Mouse (Mus musculus) forebrain, embryonic 15.5 days (tissue): ENCODE data around the gene Zbtb17. TPM values are rescaled to one million over a fixed set of nuclear protein-coding genes. Genes with fewer than 3 reads are reported as not detected.

Experiments
- ATAC-seq: fragments of 200-750 bp; cut with Nextera tagmentation; replicated peaks from 2 replicates; pipeline ENCODE4 v1.8.0; 2017; ENCODE audit warnings: mild to moderate bottlenecking, moderate TSS enrichment, moderate library complexity
- H3K27ac ChIP-seq: fragments of 300-500 bp; sonication (generic); replicated peaks from 2 replicates; pipeline ENCODE4 v1.5.1; 2015; ENCODE audit warnings: mild to moderate bottlenecking, inconsistent platforms
- H3K27me3 ChIP-seq: fragments of 300-500 bp; sonication (generic); 2 replicates; pipeline ENCODE4 v1.6.1; 2015; ENCODE audit warnings: inconsistent platforms
- H3K36me3 ChIP-seq: fragments of 300-500 bp; sonication (generic); 2 replicates; pipeline ENCODE4 v1.6.1; 2015; ENCODE audit warnings: mild to moderate bottlenecking, inconsistent platforms
- H3K4me1 ChIP-seq: fragments of 300-500 bp; sonication (generic); 2 replicates; pipeline ENCODE4 v1.6.1; 2015; ENCODE audit warnings: inconsistent platforms
- H3K4me2 ChIP-seq: fragments of 300-500 bp; sonication (generic); replicated peaks from 2 replicates; pipeline ENCODE4 v1.6.1; 2015; ENCODE audit warnings: mild to moderate bottlenecking, inconsistent platforms
- H3K4me3 ChIP-seq: fragments of 300-500 bp; sonication (generic); 2 replicates; pipeline ENCODE4 v1.5.1; 2015; ENCODE audit warnings: mild to moderate bottlenecking, inconsistent platforms
- H3K9ac ChIP-seq: fragments of 300-500 bp; sonication (generic); replicated peaks from 2 replicates; pipeline ENCODE4 v1.6.1; 2015; ENCODE audit warnings: mild to moderate bottlenecking, inconsistent platforms
- H3K9me3 ChIP-seq: fragments of 300-500 bp; sonication (generic); 2 replicates; pipeline ENCODE4 v1.6.1; 2016; ENCODE audit warnings: inconsistent platforms
- WGBS: fragments of 180-500 bp; shearing (Covaris S2); methylation state at CpG from one replicate; pipeline ENCODE4 v1.1.7; 2015; ENCODE audit warnings: mixed read lengths; 5-methylcytosine and 5-hydroxymethylcytosine counted together
- polyA plus RNA-seq: library from polyadenylated mRNA; unstranded; fragments of >200 nt; fragmentation: Nextera tagmentation; extraction: Ambion mirVana; gene quantifications from 2 replicates; pipeline ENCODE4 v1.2.1, GENCODE M21; 2015

The Zbtb17 gene
- polyA plus RNA-seq, 1 experiment from 2014 or later, result 61.8 TPM

DNA sequence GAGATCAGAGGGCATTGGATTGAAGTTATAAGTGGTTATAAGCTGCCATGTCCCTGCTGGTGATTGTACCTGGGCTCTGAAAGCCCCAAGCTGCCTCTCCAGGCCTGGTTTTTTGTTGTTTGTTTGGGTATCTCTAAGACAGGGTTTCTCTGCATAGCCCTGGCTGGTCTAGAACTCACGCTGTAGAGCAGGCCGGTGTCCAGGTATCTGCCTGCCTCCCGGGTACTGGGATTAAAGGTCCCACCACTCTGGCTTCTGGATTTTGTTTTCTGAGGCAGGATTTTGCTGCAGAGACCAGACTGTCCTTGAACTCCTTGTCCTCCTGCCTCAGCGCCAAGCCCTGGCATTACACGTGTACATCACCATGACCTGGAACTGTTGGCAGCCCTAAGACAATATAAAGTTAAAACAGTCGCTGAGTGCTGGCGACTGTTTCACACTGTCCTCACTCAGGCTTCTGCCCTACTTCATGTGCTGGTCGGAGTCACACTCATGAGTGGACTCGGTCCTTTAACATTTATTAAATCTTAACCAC is 7.5 kb downstream of the Zbtb17 start:
- no peak for ATAC-seq
- Histone ChIP-seq H3K4me2 (no peak overlapping the region), H3K27me3 (no peaks in the 10 kb centered on the region), H3K4me1 (0 out of 2 replicates have a peak, but pooled peaks cover 4% of the 10 kb centered on the region), H3K9ac (no peak overlapping the region), H3K4me3 (no peak overlapping the region), H3K27ac (no peak overlapping the region), H3K36me3 (peaks cover 57% of the 10 kb centered on the region), H3K9me3 (no peaks in the 10 kb centered on the region)
- WGBS, result 93% methylated on average over 9 of the region's 9 CpGs

DNA sequence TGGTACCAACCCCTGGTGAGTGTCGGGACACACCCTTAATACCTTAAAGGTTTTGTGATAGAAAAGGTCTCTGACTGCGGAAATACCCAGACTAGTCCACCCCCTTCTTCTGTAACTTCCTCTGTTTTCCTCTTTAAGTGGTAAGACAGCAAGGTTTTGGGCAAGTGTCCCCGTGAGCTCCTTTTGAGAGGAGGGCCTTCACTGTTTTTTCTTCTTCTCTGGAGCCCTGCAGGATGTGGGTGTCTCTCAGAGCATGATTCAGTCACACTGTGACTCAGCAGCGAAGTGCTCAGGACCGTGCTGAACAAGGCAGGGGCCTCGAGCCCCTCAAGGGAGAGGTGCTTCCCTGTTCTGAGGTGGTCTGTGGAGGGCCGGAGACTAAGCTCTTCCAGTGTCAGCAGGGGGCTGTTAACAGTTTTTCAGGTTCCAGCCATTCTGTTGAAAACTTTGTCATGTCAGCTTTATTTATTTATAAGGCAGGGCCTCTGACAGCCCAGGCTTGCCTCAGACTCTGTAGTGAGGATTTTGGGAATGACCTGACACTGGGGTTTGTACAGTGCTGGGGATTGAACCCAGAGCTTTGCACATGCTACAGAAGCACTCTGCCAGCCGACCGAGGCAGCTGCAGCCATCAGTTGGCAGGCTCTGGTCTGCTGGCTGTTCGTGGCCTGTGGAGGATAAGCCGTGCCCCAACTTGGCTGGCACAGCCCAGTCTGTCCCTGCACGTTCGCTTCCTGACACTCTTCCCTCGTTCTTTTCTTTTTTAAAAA is 10.3 kb downstream of the Zbtb17 start:
- Histone ChIP-seq H3K27ac (no peak overlapping the region), H3K9me3 (no peaks in the 10 kb centered on the region), H3K4me2 (no peak overlapping the region), H3K4me1 (peaks cover 17% of the 10 kb centered on the region), H3K36me3 (peaks cover 31% of the 10 kb centered on the region), H3K27me3 (no peaks in the 10 kb centered on the region), H3K9ac (no peak overlapping the region), H3K4me3 (no peak overlapping the region)
- no peak for ATAC-seq
- 76% methylated on average over 14 of the region's 14 CpGs for WGBS

DNA sequence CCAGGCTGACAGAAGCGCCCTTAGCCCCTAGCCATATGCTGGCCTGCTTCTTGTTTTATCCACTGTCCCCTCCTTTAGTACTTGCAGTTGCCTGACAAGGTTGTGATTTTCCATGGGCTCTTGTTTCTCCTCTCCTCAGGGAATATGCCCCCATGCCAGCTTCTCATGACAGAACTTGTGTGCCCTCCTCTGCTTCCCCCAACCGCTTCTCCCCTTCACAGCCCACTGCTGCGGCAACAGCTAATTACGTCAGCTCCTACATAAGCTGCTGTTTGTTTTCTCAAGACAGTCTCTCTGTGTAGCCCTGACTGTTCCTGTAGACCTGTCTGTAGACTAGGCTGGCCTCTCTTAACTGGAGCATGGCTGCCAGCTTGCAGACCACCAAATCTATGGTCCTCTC is 11.1 kb downstream of the Zbtb17 start:
- WGBS, result 72% methylated on average over 4 of the region's 4 CpGs
- H3K4me3 ChIP-seq, result no peak overlapping the region
- no peaks in the 10 kb centered on the region for H3K27me3 ChIP-seq
- no peaks in the 10 kb centered on the region for H3K9me3 ChIP-seq
- peaks cover 25% of the 10 kb centered on the region for H3K36me3 ChIP-seq
- no peak for ATAC-seq
- peaks cover 17% of the 10 kb centered on the region for H3K4me1 ChIP-seq
- H3K4me2 ChIP-seq, result no peak overlapping the region
- no peak overlapping the region for H3K9ac ChIP-seq
- no peak overlapping the region for H3K27ac ChIP-seq

DNA sequence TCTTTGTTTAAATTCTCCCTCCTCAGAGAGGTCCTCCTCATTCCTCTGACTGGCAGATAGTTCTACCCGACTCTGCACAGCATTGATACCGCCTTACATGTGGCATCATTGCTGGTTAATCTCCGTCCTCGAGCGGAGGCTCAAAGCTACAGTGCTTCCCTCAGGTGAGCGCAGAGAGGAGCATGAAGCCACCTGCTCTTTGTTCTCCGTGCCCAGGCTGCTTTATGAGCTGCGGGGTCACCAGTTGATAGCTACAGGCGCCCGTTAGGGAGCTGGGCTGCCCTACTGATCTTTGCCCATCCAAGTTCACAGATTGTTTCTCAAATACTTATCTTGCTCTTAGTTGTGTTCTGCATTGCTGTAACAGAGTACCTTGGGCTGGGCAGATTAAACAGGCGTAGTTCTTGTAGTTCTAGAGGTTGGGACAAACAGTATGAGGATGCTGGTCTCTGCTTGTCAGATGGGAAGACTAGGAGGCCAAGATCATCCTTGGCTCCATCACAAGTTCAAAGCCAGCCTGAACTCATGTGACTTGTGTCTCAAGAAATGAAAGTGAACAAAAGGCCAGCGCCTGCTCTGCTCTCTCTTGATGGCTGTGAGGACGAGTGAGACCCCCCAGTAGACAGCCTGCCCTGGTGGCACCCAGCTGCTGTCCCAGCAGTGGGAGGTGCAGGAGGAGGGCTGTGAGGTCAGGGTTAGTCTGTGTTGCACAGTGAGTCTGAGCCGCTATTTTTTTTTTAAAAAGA is 11.9 kb downstream of the Zbtb17 start:
- ATAC-seq, result no peak
- Histone ChIP-seq H3K4me1 (peaks cover 17% of the 10 kb centered on the region), H3K9me3 (no peaks in the 10 kb centered on the region), H3K27me3 (no peaks in the 10 kb centered on the region), H3K27ac (no peak overlapping the region), H3K4me3 (no peak overlapping the region), H3K36me3 (peaks cover 19% of the 10 kb centered on the region), H3K9ac (no peak overlapping the region), H3K4me2 (no peak overlapping the region)
- WGBS, result 91% methylated on average over 14 of the region's 14 CpGs

DNA sequence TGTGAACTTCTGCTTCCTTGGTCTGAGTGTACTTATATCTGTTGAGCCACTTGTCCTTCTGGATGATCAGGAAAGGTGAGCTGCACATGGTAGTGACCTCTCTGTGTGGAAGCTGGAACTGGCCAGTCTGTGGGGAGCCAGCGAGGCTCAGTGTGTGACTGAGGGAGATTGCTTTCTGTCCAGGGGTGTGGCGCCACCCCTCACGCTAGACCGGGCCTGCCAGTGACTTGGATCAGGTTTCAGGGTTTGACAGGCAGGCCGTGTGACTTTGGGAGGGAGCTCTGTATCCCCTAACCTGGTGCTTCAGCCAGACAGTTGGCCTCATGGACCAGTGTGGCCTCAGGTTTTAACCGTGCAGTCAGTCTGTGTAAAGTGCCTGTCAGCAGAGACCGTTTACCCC is 13.8 kb downstream of the Zbtb17 start:
- no peak overlapping the region; the same call in 1 of the 2 replicates for H3K9ac ChIP-seq
- H3K4me2 ChIP-seq, result no peak overlapping the region
- 6% methylated on average over 7 of the region's 7 CpGs for WGBS
- H3K27me3 ChIP-seq, result no peaks in the 10 kb centered on the region
- H3K36me3 ChIP-seq, result peaks cover 16% of the 10 kb centered on the region
- no peak overlapping the region for H3K27ac ChIP-seq
- H3K9me3 ChIP-seq, result no peaks in the 10 kb centered on the region
- H3K4me3 ChIP-seq, result no peak overlapping the region
- ATAC-seq, result no peak
- peaks cover 17% of the 10 kb centered on the region for H3K4me1 ChIP-seq

DNA sequence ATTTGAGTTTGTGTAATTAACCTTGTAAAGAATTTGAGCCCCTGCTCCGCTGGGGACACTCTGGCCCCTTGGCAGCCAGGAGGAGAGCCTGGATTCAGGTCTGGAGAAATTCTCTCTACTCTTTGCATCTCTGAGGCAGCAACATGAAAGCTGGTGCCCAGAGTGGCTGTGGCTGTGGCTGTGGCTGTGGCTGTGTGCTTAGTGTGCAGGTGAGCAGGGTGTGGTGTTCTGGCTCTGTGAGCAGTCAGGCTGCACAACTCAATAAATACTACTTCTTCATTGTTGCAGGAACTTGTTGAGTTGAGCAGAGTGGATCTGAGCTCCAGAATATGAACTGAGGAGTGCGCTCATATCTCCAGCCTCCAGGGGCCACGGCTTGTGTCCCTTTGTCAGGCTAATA is 14.4 kb downstream of the Zbtb17 start:
- H3K27ac ChIP-seq, result no peak overlapping the region

DNA sequence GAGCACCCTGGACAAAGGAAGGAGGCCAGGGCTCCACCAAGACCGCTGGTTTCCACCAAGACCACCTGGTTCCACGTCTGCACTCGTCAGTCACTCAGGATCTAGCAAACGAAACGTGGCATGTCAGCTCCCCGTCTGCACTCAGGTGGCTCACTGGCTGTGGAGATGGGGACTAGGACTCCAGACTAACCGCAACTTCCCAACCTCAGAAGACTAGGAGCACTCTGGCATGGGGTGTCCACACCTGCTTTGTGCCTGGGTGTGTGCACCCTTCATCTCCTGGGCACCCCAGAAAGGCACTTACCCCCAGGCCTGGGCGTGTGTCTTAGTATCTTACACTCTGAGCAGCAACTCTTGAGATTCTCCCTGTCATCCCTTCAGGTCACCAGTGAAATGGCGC is 15.3 kb downstream of the Zbtb17 start:
- no peak for ATAC-seq
- WGBS, result 93% methylated on average over 9 of the region's 9 CpGs
- Histone ChIP-seq H3K9ac (no peak overlapping the region), H3K4me2 (no peak overlapping the region), H3K9me3 (no peaks in the 10 kb centered on the region), H3K4me1 (peaks cover 17% of the 10 kb centered on the region), H3K27ac (no peak overlapping the region), H3K4me3 (no peak overlapping the region), H3K27me3 (no peaks in the 10 kb centered on the region), H3K36me3 (peaks cover 29% of the 10 kb centered on the region)

More for the DNA sequence above, 14.4 kb downstream of the Zbtb17 start:
- no peak for ATAC-seq
- H3K4me3 ChIP-seq, result no peak overlapping the region
- no peaks in the 10 kb centered on the region for H3K27me3 ChIP-seq
- H3K4me1 ChIP-seq, result peaks cover 17% of the 10 kb centered on the region
- H3K9ac ChIP-seq, result no peak overlapping the region
- 59% methylated on average over 3 of the region's 3 CpGs for WGBS
- H3K4me2 ChIP-seq, result no peak overlapping the region
- H3K9me3 ChIP-seq, result no peaks in the 10 kb centered on the region
- peaks cover 20% of the 10 kb centered on the region for H3K36me3 ChIP-seq

DNA sequence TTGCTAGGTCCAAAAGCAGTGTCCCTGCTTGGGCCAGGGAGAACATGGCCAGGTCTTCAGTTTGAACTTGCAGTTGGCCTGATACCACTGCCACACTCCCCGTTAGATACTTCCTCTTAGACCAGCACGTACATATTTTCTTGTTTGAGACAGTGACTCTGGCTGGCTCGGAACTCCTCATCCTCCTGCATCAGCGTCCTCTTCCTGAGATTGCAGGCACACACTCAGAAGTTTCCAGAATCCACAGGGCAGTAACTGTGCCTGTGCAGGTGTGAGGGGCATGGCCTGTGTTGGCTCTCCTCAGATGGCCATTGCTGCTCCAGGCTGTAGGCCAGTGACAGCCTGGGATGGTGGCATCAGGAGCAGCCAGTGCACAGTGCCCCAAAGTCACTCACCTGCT is 16.0 kb downstream of the Zbtb17 start:
- no peak overlapping the region for H3K4me2 ChIP-seq
- ATAC-seq, result no peak
- H3K27me3 ChIP-seq, result no peaks in the 10 kb centered on the region
- H3K4me3 ChIP-seq, result no peak overlapping the region
- H3K27ac ChIP-seq, result no peak overlapping the region
- H3K4me1 ChIP-seq, result peaks cover 13% of the 10 kb centered on the region
- peaks cover 36% of the 10 kb centered on the region for H3K36me3 ChIP-seq
- H3K9me3 ChIP-seq, result no peaks in the 10 kb centered on the region
- no peak overlapping the region for H3K9ac ChIP-seq
- 94% methylated on average over 4 of the region's 4 CpGs for WGBS

DNA sequence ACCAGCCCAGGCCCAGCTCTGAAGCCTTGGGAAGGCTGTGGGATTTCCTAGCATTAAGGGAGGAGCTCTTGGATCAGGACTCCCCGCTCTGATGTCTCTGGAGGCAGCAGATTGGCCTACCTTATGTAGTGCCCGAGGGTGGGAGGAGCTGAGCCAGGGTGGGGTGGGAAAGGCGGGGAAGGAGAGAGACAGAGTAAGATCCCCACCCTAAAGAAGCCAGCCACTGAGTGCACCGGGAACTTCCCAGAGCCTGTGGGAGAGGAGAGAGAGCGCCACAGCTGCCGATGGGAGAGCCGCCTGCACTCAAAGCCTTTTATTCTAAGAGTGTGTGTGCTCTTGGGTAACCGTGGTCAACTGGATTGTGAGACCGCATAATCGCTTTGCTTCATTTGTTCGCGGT is 16.6 kb downstream of the Zbtb17 start:
- WGBS, result 38% methylated on average over 12 of the region's 12 CpGs
- no peaks in the 10 kb centered on the region for H3K9me3 ChIP-seq
- H3K4me1 ChIP-seq, result peaks cover 13% of the 10 kb centered on the region
- H3K36me3 ChIP-seq, result peaks cover 42% of the 10 kb centered on the region
- H3K27me3 ChIP-seq, result no peaks in the 10 kb centered on the region
- no peak overlapping the region for H3K4me2 ChIP-seq
- H3K27ac ChIP-seq, result no peak overlapping the region
- H3K4me3 ChIP-seq, result no peak overlapping the region
- H3K9ac ChIP-seq, result no peak overlapping the region
- no peak for ATAC-seq

DNA sequence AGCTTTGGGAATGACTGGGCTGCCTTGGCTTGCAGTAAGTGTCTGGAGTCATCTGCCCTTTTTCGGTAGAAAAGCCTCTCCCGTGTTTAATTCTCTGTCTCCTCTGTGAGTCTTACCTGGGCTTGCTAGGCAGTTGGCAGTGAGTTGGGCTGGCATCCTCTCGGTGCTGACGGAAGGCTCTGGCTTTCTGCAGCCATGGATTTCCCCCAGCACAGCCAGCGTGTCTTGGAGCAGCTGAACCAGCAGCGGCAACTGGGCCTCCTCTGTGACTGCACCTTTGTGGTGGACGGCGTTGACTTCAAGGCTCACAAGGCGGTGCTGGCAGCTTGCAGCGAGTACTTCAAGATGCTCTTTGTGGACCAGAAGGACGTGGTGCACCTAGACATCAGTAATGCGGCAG is 17.1 kb downstream of the Zbtb17 start:
- Histone ChIP-seq H3K9ac (no peak overlapping the region), H3K4me1 (peaks cover 13% of the 10 kb centered on the region), H3K27me3 (no peaks in the 10 kb centered on the region), H3K4me2 (no peak overlapping the region), H3K36me3 (peaks cover 46% of the 10 kb centered on the region), H3K4me3 (no peak overlapping the region), H3K9me3 (no peaks in the 10 kb centered on the region), H3K27ac (no peak overlapping the region)
- no peak for ATAC-seq
- WGBS, result 87% methylated on average over 12 of the region's 12 CpGs

DNA sequence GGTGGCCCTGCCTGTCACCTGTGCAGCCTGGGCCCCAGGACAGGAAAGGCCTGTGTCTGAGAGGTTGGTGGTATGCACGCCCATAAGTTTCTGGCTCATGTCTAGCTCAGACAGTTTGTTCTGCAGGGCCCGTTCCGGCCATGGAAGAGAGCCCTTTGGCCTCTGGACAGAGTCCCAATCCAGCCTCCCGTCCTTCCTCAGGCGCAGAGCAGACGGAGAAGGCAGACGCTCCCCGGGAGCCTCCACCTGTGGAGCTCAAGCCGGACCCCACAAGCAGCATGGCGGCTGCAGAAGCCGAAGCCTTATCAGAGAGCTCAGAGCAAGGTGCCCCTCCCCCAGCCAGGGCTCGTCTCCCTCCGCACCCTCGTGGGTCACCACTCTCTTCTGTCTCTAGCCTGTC is 19.0 kb downstream of the Zbtb17 start:
- no peak overlapping the region for H3K9ac ChIP-seq
- H3K4me1 ChIP-seq, result peaks cover 4% of the 10 kb centered on the region
- H3K27ac ChIP-seq, result no peak overlapping the region
- no peak for ATAC-seq
- peaks cover 62% of the 10 kb centered on the region for H3K36me3 ChIP-seq
- H3K4me2 ChIP-seq, result no peak overlapping the region
- no peaks in the 10 kb centered on the region for H3K9me3 ChIP-seq
- no peaks in the 10 kb centered on the region for H3K27me3 ChIP-seq
- WGBS, result 87% methylated on average over 14 of the region's 14 CpGs
- H3K4me3 ChIP-seq, result no peak overlapping the region

DNA sequence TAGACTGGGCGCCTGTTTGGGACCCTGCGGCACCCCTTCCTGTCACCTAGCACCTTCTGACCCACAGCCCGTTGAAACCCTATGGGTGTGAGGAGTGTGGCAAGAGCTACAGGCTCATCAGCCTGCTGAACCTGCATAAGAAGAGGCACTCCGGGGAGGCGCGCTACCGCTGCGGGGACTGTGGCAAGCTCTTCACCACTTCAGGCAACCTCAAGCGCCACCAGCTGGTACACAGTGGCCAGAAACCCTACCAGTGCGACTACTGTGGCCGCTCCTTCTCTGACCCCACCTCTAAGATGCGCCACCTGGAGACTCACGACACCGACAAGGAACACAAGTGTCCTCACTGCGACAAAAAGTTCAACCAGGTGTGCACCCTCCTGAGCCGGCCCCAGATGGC is 20.3 kb downstream of the Zbtb17 start:
- H3K27ac ChIP-seq, result no peak overlapping the region
- H3K9me3 ChIP-seq, result no peaks in the 10 kb centered on the region
- H3K4me1 ChIP-seq, result no peaks in the 10 kb centered on the region
- no peak overlapping the region for H3K9ac ChIP-seq
- H3K4me2 ChIP-seq, result no peak overlapping the region
- ATAC-seq, result no peak
- H3K36me3 ChIP-seq, result peaks cover 74% of the 10 kb centered on the region
- no peak overlapping the region for H3K4me3 ChIP-seq
- 79% methylated on average over 16 of the region's 16 CpGs for WGBS
- H3K27me3 ChIP-seq, result no peaks in the 10 kb centered on the region
